Mouse (Mus musculus) induced T-regulatory cell, adult 2 months (primary cell): Measurements from ENCODE around the gene Tas2r122.
"Not testable (repeated sequence)": the region's sequence is repeated elsewhere in the genome, so short reads cannot be mapped to it uniquely, and the experiment has no call there.

Experiments
- DNase-seq: peaks from one replicate; pipeline ENCODE4 v3.0.0-alpha.2; 2012; ENCODE audit warnings: low read depth

Gene Tas2r122

DNA sequence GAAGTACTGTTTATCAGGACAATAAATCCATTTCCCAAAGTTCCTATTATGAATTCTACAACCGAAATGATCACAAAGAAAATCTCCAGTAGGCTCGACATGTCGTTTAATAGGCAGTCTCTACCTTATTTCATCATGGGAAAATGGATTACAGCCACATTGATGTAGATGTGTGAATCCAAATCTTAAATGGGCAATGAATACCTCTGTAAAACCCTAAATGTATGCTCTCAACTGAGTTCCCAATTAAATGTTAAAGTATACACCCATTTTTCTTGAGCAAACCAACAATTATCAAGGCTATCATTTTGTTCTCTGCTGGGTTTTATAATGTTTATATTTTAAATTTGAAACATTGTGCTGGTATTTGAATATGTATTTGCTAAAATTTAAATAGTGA, at the start of gene Tas2r122:
Gene Tas2r122 (minus strand): TSS at position 101 of the 400 bp plus-strand sequence.
- DNase-seq: no peak

DNA sequence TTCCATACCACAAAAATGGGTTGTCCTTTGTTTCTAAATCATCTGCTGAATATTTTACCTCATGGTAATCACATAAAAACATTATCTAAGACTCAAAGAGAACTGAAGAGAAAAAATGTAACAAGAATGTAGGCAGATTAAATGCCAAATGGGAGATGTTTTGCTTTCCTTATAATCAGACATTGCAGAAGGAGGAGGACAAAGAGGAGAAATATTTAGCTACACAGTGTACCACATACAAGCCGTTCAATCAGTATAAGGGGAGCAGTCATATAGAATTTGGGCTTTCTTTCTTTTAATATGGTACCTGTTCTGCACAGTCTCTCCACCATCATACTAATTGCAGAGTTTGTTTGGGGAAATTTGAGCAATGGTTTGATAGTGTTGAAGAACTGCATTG, 42.7 kb upstream of the Tas2r122 start, which contains the start of gene Tas2r124:
Gene Tas2r124 (plus strand): TSS at position 301 of the 400 bp plus-strand sequence.
- DNase-seq: no peak

DNA sequence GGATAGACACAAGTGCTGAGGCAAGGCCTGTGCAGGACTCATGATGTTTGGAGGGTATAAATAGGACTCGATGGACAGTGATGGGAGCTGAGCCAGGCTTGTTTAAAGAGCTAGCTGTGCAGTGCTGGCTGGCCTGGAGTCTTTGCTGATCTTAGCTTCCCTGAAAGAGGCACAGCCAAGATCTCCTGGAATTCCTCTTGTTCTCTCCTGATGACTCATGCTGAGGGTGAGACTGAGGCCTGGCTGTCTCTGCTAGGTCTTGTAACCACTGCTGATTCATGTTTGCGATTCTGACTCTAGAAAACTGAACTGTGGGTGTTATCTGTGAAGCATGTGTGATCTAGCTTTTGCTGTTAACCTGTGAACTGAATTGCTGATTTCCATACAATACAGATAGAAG, 38.5 kb upstream of the Tas2r122 start:
- no peak for DNase-seq

DNA sequence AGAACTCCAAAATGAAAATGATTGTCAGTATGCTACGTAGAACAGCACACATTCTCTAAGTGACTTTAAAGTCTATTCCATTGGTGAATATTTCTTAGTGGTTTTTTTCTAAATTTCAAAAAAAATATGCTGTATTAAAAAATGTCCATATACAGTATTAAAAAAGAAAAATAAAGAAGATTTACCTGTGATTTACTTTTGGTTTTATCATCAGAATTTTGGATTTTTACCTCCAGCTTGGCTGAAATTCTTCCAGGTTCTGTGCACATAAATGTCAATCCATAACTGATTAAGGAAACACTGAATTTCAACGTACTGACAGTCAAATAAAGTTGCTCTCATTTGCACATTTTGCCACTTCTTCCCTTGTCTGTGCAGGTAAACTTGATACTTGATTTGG, 26.2 kb upstream of the Tas2r122 start, which contains the start of gene Tas2r115:
Gene Tas2r115 (minus strand): TSS at position 101 of the 400 bp plus-strand sequence.
- DNase-seq: no peak

DNA sequence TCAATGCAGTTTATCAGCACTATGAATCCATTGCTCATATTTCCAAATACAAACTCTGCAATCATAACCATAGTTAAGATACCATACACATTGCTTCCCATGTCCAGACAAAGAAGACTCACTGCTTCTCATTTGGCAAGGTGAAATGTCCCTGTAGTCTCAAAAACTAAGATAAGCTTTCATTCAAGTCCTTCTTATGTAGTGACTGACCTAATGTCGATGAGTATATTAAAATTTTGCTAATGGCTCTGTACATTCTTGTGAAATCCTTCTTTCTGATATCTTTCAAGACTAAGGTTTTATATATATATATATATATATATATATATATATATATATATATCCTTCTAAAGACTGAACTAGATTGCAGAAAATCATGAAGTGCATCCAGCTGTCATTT, 10.8 kb downstream of the Tas2r122 start, which contains the start of gene Tas2r121:
Gene Tas2r121 (minus strand): TSS at position 101 of the 400 bp plus-strand sequence.
- no peak for DNase-seq

DNA sequence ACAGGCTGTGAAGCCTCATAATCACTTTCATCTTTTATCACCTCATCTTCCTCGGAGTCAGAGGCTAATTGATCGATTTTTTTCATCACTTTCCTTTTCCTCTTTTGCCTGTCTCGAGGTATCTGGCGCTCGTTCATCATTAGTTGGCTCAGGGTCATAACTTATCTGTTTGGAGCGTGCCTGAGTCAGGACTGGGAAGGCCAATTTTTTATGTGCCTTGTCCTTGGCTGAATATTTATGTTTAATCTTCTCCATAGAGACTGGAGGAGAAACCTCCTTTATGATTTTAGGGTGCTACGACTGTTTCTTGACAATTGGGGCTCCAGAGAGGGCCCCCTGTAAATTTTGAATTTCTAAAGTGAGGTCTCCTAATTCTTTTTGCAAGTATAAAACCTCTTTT, 20.1 kb downstream of the Tas2r122 start:
- not testable (repeated sequence) for DNase-seq
